Mouse (Mus musculus) intestine, postnatal 0 days (tissue): ENCODE measurements around the gene Bod1l. TPM values are rescaled to one million over a fixed set of nuclear protein-coding genes. Genes with fewer than 3 reads are reported as not detected.

Source experiments
- ATAC-seq: fragments of 200-750 bp; cut with Nextera tagmentation; 2 replicates; pipeline ENCODE4 v1.8.0; 2017; ENCODE audit warnings: mild to moderate bottlenecking, moderate TSS enrichment, moderate library complexity
- H3K27ac ChIP-seq: fragments of 300-500 bp; sonication (generic); 2 replicates; pipeline ENCODE4 v1.5.1; 2014; ENCODE audit warnings: mild to moderate bottlenecking, low read depth, low read length, moderate library complexity
- H3K27me3 ChIP-seq: fragments of 300-500 bp; sonication (generic); replicated peaks from 2 replicates; pipeline ENCODE4 v1.6.1; 2014; ENCODE audit warnings: low read length, mixed read lengths; ENCODE audit not compliant: control insufficient read depth, insufficient read depth
- H3K36me3 ChIP-seq: fragments of 300-500 bp; sonication (generic); 2 replicates; pipeline ENCODE4 v1.6.1; 2014; ENCODE audit warnings: mild to moderate bottlenecking, moderate library complexity; ENCODE audit not compliant: control insufficient read depth, insufficient read depth
- H3K4me1 ChIP-seq: fragments of 300-500 bp; sonication (generic); replicated peaks from 2 replicates; pipeline ENCODE4 v1.6.1; 2014; ENCODE audit warnings: antibody characterized with exemption, low read length, mixed read lengths; ENCODE audit not compliant: control insufficient read depth, insufficient read depth
- H3K4me2 ChIP-seq: fragments of 300-500 bp; sonication (generic); replicated peaks from 2 replicates; pipeline ENCODE4 v1.6.1; 2014; ENCODE audit warnings: low read depth, mild to moderate bottlenecking, moderate library complexity
- H3K4me3 ChIP-seq: fragments of 300-500 bp; sonication (generic); 2 replicates; pipeline ENCODE4 v1.5.1; 2014; ENCODE audit warnings: low read depth, low read length
- H3K9ac ChIP-seq: fragments of 300-500 bp; sonication (generic); 2 replicates; pipeline ENCODE4 v1.6.1; 2014; ENCODE audit warnings: mild to moderate bottlenecking, low read depth, low read length
- H3K9me3 ChIP-seq: fragments of 300-500 bp; sonication (generic); 2 replicates; pipeline ENCODE4 v1.6.1; 2016; ENCODE audit warnings: mixed run types; ENCODE audit not compliant: control insufficient read depth
- CTCF ChIP-seq: sonication (generic); IDR thresholded peaks from 2 replicates; pipeline ENCODE4 v1.5.1; 2016; ENCODE audit warnings: low read depth, mild to moderate bottlenecking, control low read depth, antibody characterized with exemption, moderate library complexity
- WGBS: fragments of 180-500 bp; shearing (Covaris S2); extraction: QIAGEN DNeasy Blood & Tissue Kit; methylation state at CpG from one replicate; pipeline ENCODE4 v1.1.7; 2014; 5-methylcytosine and 5-hydroxymethylcytosine counted together
- polyA plus RNA-seq: library from polyadenylated mRNA; unstranded; fragments of >200 nt; fragmentation: Nextera tagmentation; extraction: Ambion mirVana; gene quantifications from 2 replicates; pipeline ENCODE4 v1.2.1, GENCODE M21; 2015

Gene Bod1l
- polyA plus RNA-seq, 1 experiment from 2014 or later: 13.2 TPM

- no peak overlapping the region for H3K9ac ChIP-seq
- H3K36me3 ChIP-seq: peaks cover 44% of the 10 kb centered on the region
- H3K4me1 ChIP-seq: no peaks in the 10 kb centered on the region
- no peak overlapping the region for H3K4me2 ChIP-seq
- no peak overlapping the region for H3K4me3 ChIP-seq
- TF ChIP-seq CTCF: no peak
- no peaks in the 10 kb centered on the region for H3K27me3 ChIP-seq
- no peaks in the 10 kb centered on the region for H3K9me3 ChIP-seq
- ATAC-seq: no peak
- 90% methylated on average over 5 of the region's 5 CpGs for WGBS
- H3K27ac ChIP-seq: no peak overlapping the region
Observed at GRCm38 (mm10) chr5:41806176-41806575, 37.9 kb downstream of the Bod1l start.

GRCm38 (mm10) chr5:41805085-41805484 lies 39.0 kb downstream of the Bod1l start:
- Histone ChIP-seq H3K36me3 (peaks cover 49% of the 10 kb centered on the region), H3K27ac (no peak overlapping the region), H3K9ac (no peak overlapping the region), H3K4me1 (no peaks in the 10 kb centered on the region), H3K9me3 (no peaks in the 10 kb centered on the region), H3K4me2 (no peak overlapping the region), H3K4me3 (no peak overlapping the region), H3K27me3 (no peaks in the 10 kb centered on the region)
- no peak for TF ChIP-seq CTCF
- no peak for ATAC-seq
- WGBS: 86% methylated on average over 2 of the region's 2 CpGs

GRCm38 (mm10) chr5:41804643-41805042 lies 39.5 kb downstream of the Bod1l start:
- no peak overlapping the region for H3K4me2 ChIP-seq
- no peaks in the 10 kb centered on the region for H3K27me3 ChIP-seq
- peaks cover 49% of the 10 kb centered on the region for H3K36me3 ChIP-seq
- no peak overlapping the region for H3K27ac ChIP-seq
- no peak overlapping the region for H3K4me3 ChIP-seq
- 83% methylated on average over 2 of the region's 2 CpGs for WGBS
- no peak overlapping the region for H3K9ac ChIP-seq
- no peak for ATAC-seq
- H3K9me3 ChIP-seq: no peaks in the 10 kb centered on the region
- no peaks in the 10 kb centered on the region for H3K4me1 ChIP-seq
- TF ChIP-seq CTCF: no peak

- Histone ChIP-seq H3K4me3 (no peak overlapping the region), H3K4me1 (no peaks in the 10 kb centered on the region), H3K9ac (no peak overlapping the region), H3K4me2 (no peak overlapping the region), H3K36me3 (peaks cover 41% of the 10 kb centered on the region), H3K27me3 (no peaks in the 10 kb centered on the region), H3K9me3 (no peaks in the 10 kb centered on the region), H3K27ac (no peak overlapping the region)
- 97% methylated on average over 2 of the region's 2 CpGs for whole genome bisulfite sequencing
- no peak for TF ChIP-seq CTCF
- ATAC-seq: no peak
Observed at GRCm38 (mm10) chr5:41801622-41802021, 42.5 kb downstream of the Bod1l start.

- H3K27ac ChIP-seq: no peak overlapping the region
- H3K4me3 ChIP-seq: no peak overlapping the region
- ATAC-seq: no peak
- H3K27me3 ChIP-seq: no peaks in the 10 kb centered on the region
- TF ChIP-seq CTCF: no peak
- peaks cover 46% of the 10 kb centered on the region for H3K36me3 ChIP-seq
- no peak overlapping the region for H3K4me2 ChIP-seq
- H3K4me1 ChIP-seq: no peaks in the 10 kb centered on the region
- H3K9me3 ChIP-seq: no peaks in the 10 kb centered on the region
- H3K9ac ChIP-seq: no peak overlapping the region
Observed at GRCm38 (mm10) chr5:41794434-41794833, 49.7 kb downstream of the Bod1l start.

- Histone ChIP-seq H3K36me3 (peaks cover 59% of the 10 kb centered on the region), H3K4me3 (no peak overlapping the region), H3K9ac (no peak overlapping the region), H3K4me1 (no peaks in the 10 kb centered on the region), H3K27me3 (no peaks in the 10 kb centered on the region), H3K27ac (no peak overlapping the region), H3K4me2 (no peak overlapping the region), H3K9me3 (no peaks in the 10 kb centered on the region)
- WGBS: 75% methylated on average over 2 of the region's 2 CpGs
- TF ChIP-seq CTCF: no peak
- no peak for ATAC-seq
Observed at GRCm38 (mm10) chr5:41790517-41790916, 53.6 kb downstream of the Bod1l start.

- Histone ChIP-seq H3K9me3 (no peaks in the 10 kb centered on the region), H3K4me1 (no peaks in the 10 kb centered on the region), H3K36me3 (peaks cover 53% of the 10 kb centered on the region), H3K27me3 (no peaks in the 10 kb centered on the region), H3K27ac (no peak overlapping the region), H3K4me3 (no peak overlapping the region), H3K4me2 (no peak overlapping the region), H3K9ac (no peak overlapping the region)
- ATAC-seq: no peak
- WGBS: 81% methylated on average over 6 of the region's 6 CpGs
- TF ChIP-seq CTCF: no peak
Observed at GRCm38 (mm10) chr5:41788877-41789276, 55.2 kb downstream of the Bod1l start.
